Mouse (Mus musculus) thymus, postnatal 36 days (tissue): ENCODE data around the gene Scnn1g.

Source experiments
- DNase-seq, 2 experiments: peaks; one replicate each; pipeline ENCODE4 v3.0.0; 2022; ENCODE audit warnings: mixed read lengths in 2 of 2

The Scnn1g gene

GRCm38 (mm10) chr7:121778980-121779379 is 44.7 kb downstream of the Scnn1g start:
- no peak for DNase-seq

GRCm38 (mm10) chr7:121779409-121779808 is 45.1 kb downstream of the Scnn1g start:
- DNase-seq: no peak

- no peak for DNase-seq
These were observed 48.1 kb downstream of the Scnn1g start for GRCm38 (mm10) chr7:121782188-121782909.

DNA sequence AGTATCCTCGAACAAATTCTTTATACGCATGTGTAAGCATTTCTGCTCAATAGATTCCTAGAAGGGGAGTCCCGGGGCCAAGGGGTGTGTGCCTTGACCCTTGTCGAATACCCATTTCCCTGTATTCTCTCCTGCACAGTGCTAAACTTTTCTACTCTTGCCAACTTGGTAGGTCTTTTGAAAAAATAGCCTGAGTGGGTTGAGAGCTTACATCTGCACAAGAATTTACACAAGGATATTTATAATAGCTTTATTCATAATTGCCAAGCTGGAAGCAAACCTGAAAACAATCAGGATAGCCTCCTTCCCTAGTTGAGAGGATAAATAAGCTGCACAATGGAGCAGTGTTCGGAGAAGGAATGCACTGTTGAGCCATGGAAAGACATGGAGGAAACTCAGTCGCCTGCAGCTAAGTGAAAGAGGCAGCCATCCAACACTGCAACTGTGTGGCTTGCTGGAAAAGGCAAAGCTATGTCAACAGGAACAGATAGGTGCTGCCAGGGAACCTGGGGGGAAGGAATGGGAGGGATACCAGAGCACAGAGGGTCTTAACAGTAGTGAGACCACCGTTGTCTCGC is 51.5 kb downstream of the Scnn1g start:
- no peak for DNase-seq

DNA sequence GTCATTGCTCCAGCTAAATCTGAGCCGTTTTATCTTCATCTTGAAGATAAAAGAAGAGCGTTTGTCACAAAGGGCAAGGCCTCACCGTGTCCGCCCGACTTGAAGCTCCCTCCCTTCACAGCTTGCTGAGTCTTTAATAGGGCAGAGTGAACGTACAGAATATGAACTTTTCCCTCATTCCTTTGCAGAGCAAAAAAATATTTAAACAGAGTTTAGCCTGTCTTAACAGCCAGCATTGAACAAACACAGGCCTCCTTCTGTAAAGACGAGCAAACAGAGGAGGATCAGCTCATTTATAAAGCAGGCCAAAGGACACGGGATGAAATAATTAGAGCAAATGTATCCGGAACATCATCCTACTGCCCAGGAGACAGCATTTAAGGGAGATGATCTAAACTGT is 63.5 kb downstream of the Scnn1g start:
- no peak for DNase-seq

- DNase-seq: no peak
These were observed 68.2 kb downstream of the Scnn1g start for GRCm38 (mm10) chr7:121802471-121802870.

DNA sequence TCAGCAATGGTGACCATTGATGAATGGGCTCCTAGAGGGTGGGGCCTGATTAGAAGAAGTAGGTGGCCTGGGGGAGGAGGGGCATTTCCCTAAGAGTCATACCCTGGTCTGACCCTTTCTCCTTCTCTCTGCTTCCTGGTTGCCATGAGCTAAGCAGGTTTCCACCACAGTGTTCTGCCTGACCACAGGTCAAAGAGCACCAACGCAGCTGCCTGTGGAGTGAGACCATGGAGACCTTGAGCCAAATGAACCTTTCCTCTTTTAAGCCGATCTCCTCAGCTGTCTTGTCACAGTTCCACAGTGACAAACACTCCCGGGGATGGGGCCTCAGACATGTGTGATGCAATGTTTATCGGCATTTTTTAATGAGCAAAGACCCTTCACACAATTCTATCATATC is 68.7 kb downstream of the Scnn1g start:
- DNase-seq: no peak

- no peak for DNase-seq
These were observed 71.7 kb downstream of the Scnn1g start for GRCm38 (mm10) chr7:121805811-121806496.

- DNase-seq: no peak
These were observed 73.7 kb downstream of the Scnn1g start for GRCm38 (mm10) chr7:121807726-121808580.
